Mouse (Mus musculus): ENCODE data around the gene Smagp.

- TF ChIP-seq CTCF (IDR thresholded peaks at IDR 0.05; ENCODE audit: borderline replicate concordance, insufficient read depth, low read depth, low read length) (no peak), POLR2A (IDR thresholded peaks at IDR 0.05; ENCODE audit: borderline replicate concordance, insufficient read depth, low read length) (no peak)
Measured at GRCm38 (mm10) chr15:100622164-100622563, 14.6 kb downstream of the Smagp start.

Data from cerebellum, adult 2 months (tissue).